Comparison of ENCODE assay signal across 12 mouse cellular contexts in genomic region chr4:108937848-108938771, GRCm38 (mm10). TPM values are rescaled to one million over a fixed set of nuclear protein-coding genes. Genes with fewer than 3 reads are reported as not detected.
DNase-seq lines count a peak whose midpoint lies in the region; ATAC-seq and TF ChIP-seq lines count a peak whose summit lies in the region.
"Had no signal": no experiment of that assay in that cellular context is flagged by ENCODE, and none has a peak within 500 bp of the region (broad histone marks: within the 10 kb centered on the region; RNA-seq: fewer than 3 reads in every experiment).

No protein-coding gene starts in this region.

- DNase-seq in hindbrain, embryonic 14.5 days (ENCODE audit: low spot score) = no peak
- DNase-seq in cerebellum, adult 9-10 months = peak; percentile 73
- DNase-seq in layer of hippocampus, adult 2 months (ENCODE audit: low spot score in 2 of 2) = peak; percentile 39 to 48
- peak; percentile 71 for DNase-seq in midbrain, postnatal 0 days (ENCODE audit: low spot score)
- no peak for DNase-seq in thymus, adult 18-20 months
- no peak for DNase-seq in thymus, postnatal 36 days
- no peak for DNase-seq in lung, adult 2 months
- DNase-seq: gastrocnemius, postnatal 14 days had no signal

- no peaks in the 10 kb centered on the region for H3K9me3 ChIP-seq in hindbrain, embryonic 14.5 days (ENCODE audit: control insufficient read depth, low read length)
- H3K9me3 ChIP-seq in hindbrain, embryonic 12.5 days (replicated peaks) = no peaks in the 10 kb centered on the region
- no peaks in the 10 kb centered on the region for H3K9me3 ChIP-seq in midbrain, postnatal 0 days (ENCODE audit: low read length)
- H3K9me3 ChIP-seq: kidney, embryonic 15.5 days had no signal

- H3K4me2 ChIP-seq in hindbrain, embryonic 14.5 days (replicated peaks) = no peak overlapping the region
- H3K4me2 ChIP-seq in hindbrain, embryonic 12.5 days (replicated peaks) = no peak overlapping the region
- no peak overlapping the region for H3K4me2 ChIP-seq in midbrain, postnatal 0 days (ENCODE audit: low read depth, low read length, poor library complexity, severe bottlenecking)
- H3K4me2 ChIP-seq: kidney, embryonic 15.5 days had no signal

- no peak for TF ChIP-seq POLR2A in lung, adult 2 months (IDR thresholded peaks at IDR 0.05; ENCODE audit: borderline replicate concordance, extremely low read depth, low read depth, low read length)

- no peaks in the 10 kb centered on the region for H3K36me3 ChIP-seq in hindbrain, embryonic 14.5 days (replicated peaks; ENCODE audit: control insufficient read depth, insufficient read depth)
- no peaks in the 10 kb centered on the region for H3K36me3 ChIP-seq in hindbrain, embryonic 12.5 days
- H3K36me3 ChIP-seq in midbrain, postnatal 0 days (ENCODE audit: insufficient read depth, low read length) = no peaks in the 10 kb centered on the region
- H3K36me3 ChIP-seq: kidney, embryonic 15.5 days had no signal

- H3K9ac ChIP-seq in hindbrain, embryonic 14.5 days = no peak overlapping the region
- no peak overlapping the region for H3K9ac ChIP-seq in hindbrain, embryonic 12.5 days
- H3K9ac ChIP-seq in midbrain, postnatal 0 days (replicated peaks; ENCODE audit: low read length, poor library complexity, severe bottlenecking) = no peak overlapping the region
- H3K9ac ChIP-seq: kidney, embryonic 15.5 days had no signal

- no peak for TF ChIP-seq CTCF in layer of hippocampus, adult 2 months (conservative IDR thresholded peaks at IDR 0.05)
- TF ChIP-seq CTCF in midbrain, postnatal 0 days (IDR thresholded peaks at IDR 0.05) = no peak
- TF ChIP-seq CTCF in lung, adult 2 months (IDR thresholded peaks at IDR 0.05; ENCODE audit: insufficient read depth, low read length) = no peak

- H3K27me3 ChIP-seq in hindbrain, embryonic 14.5 days (ENCODE audit: control insufficient read depth, insufficient read depth, low read length) = no peaks in the 10 kb centered on the region
- no peaks in the 10 kb centered on the region for H3K27me3 ChIP-seq in hindbrain, embryonic 12.5 days
- no peaks in the 10 kb centered on the region for H3K27me3 ChIP-seq in midbrain, postnatal 0 days (ENCODE audit: insufficient read depth, low read length)
- H3K27me3 ChIP-seq: kidney, embryonic 15.5 days had no signal

- WGBS in hindbrain, embryonic 14.5 days = 66% methylated on average over 12 of the region's 12 CpGs
- WGBS in hindbrain, embryonic 12.5 days = 68% methylated on average over 12 of the region's 12 CpGs
- WGBS in midbrain, postnatal 0 days = 62% methylated on average over 12 of the region's 12 CpGs
- WGBS in lung, adult 2 months = 71% methylated on average over 12 of the region's 12 CpGs

- ATAC-seq in hindbrain, embryonic 14.5 days (ENCODE audit: low FRiP score) = peak; percentile 55; the same call in 1 of the 2 replicates
- no peak for ATAC-seq in hindbrain, embryonic 12.5 days (ENCODE audit: low FRiP score)
- no peak for ATAC-seq in midbrain, postnatal 0 days (ENCODE audit: low FRiP score)
- ATAC-seq: lung, postnatal 0 days had no signal

- no peak overlapping the region for H3K4me3 ChIP-seq in hindbrain, embryonic 14.5 days (replicated peaks; ENCODE audit: low read length)
- H3K4me3 ChIP-seq in hindbrain, embryonic 12.5 days = no peak overlapping the region
- no peak overlapping the region for H3K4me3 ChIP-seq in layer of hippocampus, adult 2 months
- no peak overlapping the region for H3K4me3 ChIP-seq in midbrain, postnatal 0 days (ENCODE audit: low read depth, low read length)
- H3K4me3 ChIP-seq in lung, adult 2 months (replicated peaks; ENCODE audit: extremely low read depth, low read depth, low read length) = no peak overlapping the region
- H3K4me3 ChIP-seq: kidney, embryonic 15.5 days had no signal

- H3K27ac ChIP-seq in hindbrain, embryonic 14.5 days = peak overlapping the region; percentile 23; the same call in 1 of the 2 replicates
- no peak overlapping the region; the same call in 1 of the 2 replicates for H3K27ac ChIP-seq in hindbrain, embryonic 12.5 days
- H3K27ac ChIP-seq in layer of hippocampus, adult 2 months = 0 out of 2 replicates have a peak overlapping the region, but pooled peaks have one; percentile 25
- no peak overlapping the region for H3K27ac ChIP-seq in midbrain, postnatal 0 days (ENCODE audit: low read depth, low read length)
- H3K27ac ChIP-seq: kidney, embryonic 15.5 days had no signal

- H3K4me1 ChIP-seq in hindbrain, embryonic 14.5 days (replicated peaks; ENCODE audit: control insufficient read depth, insufficient read depth, low read length) = peaks cover 23% of the 10 kb centered on the region
- peaks cover 11% of the 10 kb centered on the region for H3K4me1 ChIP-seq in hindbrain, embryonic 12.5 days
- no peaks in the 10 kb centered on the region for H3K4me1 ChIP-seq in midbrain, postnatal 0 days (ENCODE audit: insufficient read depth, low read length)
- no peaks in the 10 kb centered on the region for H3K4me1 ChIP-seq in lung, adult 2 months (ENCODE audit: control insufficient read depth, insufficient read depth, low read length)
- H3K4me1 ChIP-seq: kidney, embryonic 15.5 days had no signal

RNA-seq across cellular contexts. Expression of gene Rab3b, which starts 59.2 kb away (rescaled TPM):
- polyA plus RNA-seq in hindbrain, embryonic 14.5 days (2014; fragmentation: Nextera tagmentation; extraction: Ambion mirVana) = 187 and 200 TPM in 2 replicates
- polyA plus RNA-seq in hindbrain, embryonic 12.5 days (2016; fragmentation: Nextera tagmentation; extraction: Ambion mirVana) = 39.5 and 45.5 TPM in 2 replicates
- 10 to 100 TPM; 46.2 to 48.3 TPM for total RNA-seq in layer of hippocampus, adult 2 months (2021)
- 81.8 and 94.5 TPM in 2 replicates for total RNA-seq in midbrain, postnatal 0 days (2014; rRNA removed)
- polyA plus RNA-seq in midbrain, postnatal 0 days (2015; fragmentation: Nextera tagmentation; extraction: Ambion mirVana) = 316 and 318 TPM in 2 replicates
- polyA plus RNA-seq in lung, adult 2 months (2012; rRNA removed) = 1.9 and 2.3 TPM in 2 replicates
- total RNA-seq: common myeloid progenitor, adult 5-6 weeks had no signal

Comparison
In these comparisons a context has a peak if more than half of its experiments do, and no peak if none do; other contexts are left out.
1. H3K27ac ChIP-seq: peak in hindbrain, embryonic 14.5 days (single experiment) and layer of hippocampus, adult 2 months (single experiment); none in hindbrain, embryonic 12.5 days (single experiment) and midbrain, postnatal 0 days (single experiment).
2. DNase-seq: peak in cerebellum, adult 9-10 months (single experiment), layer of hippocampus, adult 2 months (2 of 2) and midbrain, postnatal 0 days (single experiment); none in hindbrain, embryonic 14.5 days (single experiment), thymus, adult 18-20 months (0 of 2), thymus, postnatal 36 days (0 of 2) and lung, adult 2 months (single experiment).
3. RNA of gene Rab3b, which starts 59.2 kb away (polyA plus RNA-seq): 316 to 318 TPM in midbrain, postnatal 0 days, 187 to 200 TPM in hindbrain, embryonic 14.5 days and 39.5 to 45.5 TPM in hindbrain, embryonic 12.5 days; 1.9 to 2.3 TPM in lung, adult 2 months; every median in the first group is over 10 times any median in the second.